Mouse (Mus musculus): ENCODE measurements at regions not wholly inside any gene's neighbourhood (a gene's known extent, or its start where the extent isn't known, plus 50 kb on each side); places are given as distances from the start of the nearest gene placed in this dataset.
"Not testable (repeated sequence)": the region's sequence is repeated elsewhere in the genome, so short reads cannot be mapped to it uniquely, and the experiment has no call there.

GRCm38 (mm10) chr10:15807271-15807670 is 1089.3 kb upstream of the Gje1 start:
- Histone ChIP-seq H3K36me3 (replicated peaks; ENCODE audit: control insufficient read depth, insufficient read depth, low read length) (no peaks in the 10 kb centered on the region), H3K9ac (replicated peaks; ENCODE audit: low read depth, low read length) (no peak overlapping the region), H3K27me3 (ENCODE audit: control insufficient read depth, insufficient read depth, low read length) (no peaks in the 10 kb centered on the region), H3K4me1 (ENCODE audit: control insufficient read depth, insufficient read depth) (no peaks in the 10 kb centered on the region), H3K27ac (ENCODE audit: low read depth) (no peak overlapping the region), H3K9me3 (replicated peaks; ENCODE audit: control insufficient read depth, low read length) (no peaks in the 10 kb centered on the region), H3K4me3 (ENCODE audit: low read depth, low read length) (no peak overlapping the region), H3K4me2 (ENCODE audit: low read depth, low read length) (no peak overlapping the region)
- DNase-seq (ENCODE audit: low spot score) = no peak
- no peak for ATAC-seq (ENCODE audit: insufficient read depth, low read depth)
- WGBS = 66% methylated on average over 3 of the region's 3 CpGs
- no peak for TF ChIP-seq EP300 (IDR thresholded peaks at IDR 0.05; ENCODE audit: low read depth)
- TF ChIP-seq CTCF (IDR thresholded peaks at IDR 0.05; ENCODE audit: low read depth) = no peak

GRCm38 (mm10) chr10:15805791-15806190 is 1087.8 kb upstream of the Gje1 start:
- H3K4me1 ChIP-seq (ENCODE audit: control insufficient read depth, insufficient read depth) = no peaks in the 10 kb centered on the region
- DNase-seq (ENCODE audit: low spot score) (no peak), ATAC-seq (ENCODE audit: insufficient read depth, low read depth) (no peak)
- no peak overlapping the region for H3K4me3 ChIP-seq (ENCODE audit: low read depth, low read length)
- no peak overlapping the region for H3K9ac ChIP-seq (replicated peaks; ENCODE audit: low read depth, low read length)
- no peak overlapping the region for H3K27ac ChIP-seq (ENCODE audit: low read depth)
- H3K4me2 ChIP-seq (ENCODE audit: low read depth, low read length) = no peak overlapping the region
- H3K36me3 ChIP-seq (replicated peaks; ENCODE audit: control insufficient read depth, insufficient read depth, low read length) = no peaks in the 10 kb centered on the region
- H3K27me3 ChIP-seq (ENCODE audit: control insufficient read depth, insufficient read depth, low read length) = no peaks in the 10 kb centered on the region
- 68% methylated on average over 2 of the region's 2 CpGs for WGBS
- H3K9me3 ChIP-seq (replicated peaks; ENCODE audit: control insufficient read depth, low read length) = no peaks in the 10 kb centered on the region
- TF ChIP-seq CTCF (IDR thresholded peaks at IDR 0.05; ENCODE audit: low read depth) = no peak
- no peak for TF ChIP-seq EP300 (IDR thresholded peaks at IDR 0.05; ENCODE audit: low read depth)

GRCm38 (mm10) chr10:15793185-15793584 is 1075.2 kb upstream of the Gje1 start:
- H3K36me3 ChIP-seq (replicated peaks; ENCODE audit: control insufficient read depth, insufficient read depth, low read length); H3K4me2 ChIP-seq (ENCODE audit: low read depth, low read length); H3K4me3 ChIP-seq (ENCODE audit: low read depth, low read length); DNase-seq (ENCODE audit: low spot score); H3K9me3 ChIP-seq (replicated peaks; ENCODE audit: control insufficient read depth, low read length); H3K4me1 ChIP-seq (ENCODE audit: control insufficient read depth, insufficient read depth); H3K27ac ChIP-seq (ENCODE audit: low read depth); H3K9ac ChIP-seq (replicated peaks; ENCODE audit: low read depth, low read length); ATAC-seq (ENCODE audit: insufficient read depth, low read depth); H3K27me3 ChIP-seq (ENCODE audit: control insufficient read depth, insufficient read depth, low read length): not testable (repeated sequence)

- ATAC-seq (ENCODE audit: insufficient read depth, low read depth) (no peak), DNase-seq (ENCODE audit: low spot score) (no peak)
- WGBS = 54% methylated on average over 7 of the region's 7 CpGs
- Histone ChIP-seq H3K27me3 (ENCODE audit: control insufficient read depth, insufficient read depth, low read length) (no peaks in the 10 kb centered on the region), H3K27ac (ENCODE audit: low read depth) (no peak overlapping the region), H3K4me2 (ENCODE audit: low read depth, low read length) (no peak overlapping the region), H3K9ac (replicated peaks; ENCODE audit: low read depth, low read length) (no peak overlapping the region), H3K9me3 (replicated peaks; ENCODE audit: control insufficient read depth, low read length) (no peaks in the 10 kb centered on the region), H3K4me1 (ENCODE audit: control insufficient read depth, insufficient read depth) (no peaks in the 10 kb centered on the region), H3K36me3 (replicated peaks; ENCODE audit: control insufficient read depth, insufficient read depth, low read length) (no peaks in the 10 kb centered on the region), H3K4me3 (ENCODE audit: low read depth, low read length) (no peak overlapping the region)
- TF ChIP-seq CTCF (IDR thresholded peaks at IDR 0.05; ENCODE audit: low read depth) (no peak), EP300 (IDR thresholded peaks at IDR 0.05; ENCODE audit: low read depth) (no peak)
Observed at GRCm38 (mm10) chr10:15791473-15792269, 1073.7 kb upstream of the Gje1 start.

- Histone ChIP-seq H3K4me3 (ENCODE audit: low read depth, low read length) (peak overlapping the region; percentile 28), H3K27ac (ENCODE audit: low read depth) (peak overlapping the region; percentile 31), H3K36me3 (replicated peaks; ENCODE audit: control insufficient read depth, insufficient read depth, low read length) (no peaks in the 10 kb centered on the region), H3K27me3 (ENCODE audit: control insufficient read depth, insufficient read depth, low read length) (no peaks in the 10 kb centered on the region), H3K9ac (replicated peaks; ENCODE audit: low read depth, low read length) (no peak overlapping the region; the same call in 1 of the 2 replicates), H3K4me1 (ENCODE audit: control insufficient read depth, insufficient read depth) (no peaks in the 10 kb centered on the region), H3K4me2 (ENCODE audit: low read depth, low read length) (peak overlapping the region; percentile 52), H3K9me3 (replicated peaks; ENCODE audit: control insufficient read depth, low read length) (no peaks in the 10 kb centered on the region)
- no peak for TF ChIP-seq EP300 (IDR thresholded peaks at IDR 0.05; ENCODE audit: low read depth)
- TF ChIP-seq CTCF (IDR thresholded peaks at IDR 0.05; ENCODE audit: low read depth) = no peak
- WGBS = 21% methylated on average over 6 of the region's 6 CpGs
- DNase-seq (ENCODE audit: low spot score) (peak; percentile 36), ATAC-seq (ENCODE audit: insufficient read depth, low read depth) (peak; percentile 60; the same call in 1 of the 2 replicates)
Observed at GRCm38 (mm10) chr10:15759983-15760723, 1042.1 kb upstream of the Gje1 start.

Measured in heart, postnatal 0 days (tissue).